Mouse (Mus musculus) kidney, embryonic 15.5 days (tissue): ENCODE measurements around the gene Nkain1. TPM values are rescaled to one million over a fixed set of nuclear protein-coding genes. Genes with fewer than 3 reads are reported as not detected.

Experiments used
- ATAC-seq: fragments of 200-750 bp; cut with Nextera tagmentation; replicated peaks from 2 replicates; pipeline ENCODE4 v1.8.0; 2017; ENCODE audit warnings: moderate TSS enrichment; ENCODE audit not compliant: low FRiP score
- H3K27ac ChIP-seq: fragments of 300-500 bp; sonication (generic); 2 replicates; pipeline ENCODE4 v1.5.1; 2015; ENCODE audit warnings: mild to moderate bottlenecking, inconsistent platforms
- H3K27me3 ChIP-seq: fragments of 300-500 bp; sonication (generic); 2 replicates; pipeline ENCODE4 v1.6.1; 2015; ENCODE audit warnings: inconsistent platforms
- H3K36me3 ChIP-seq: fragments of 300-500 bp; sonication (generic); 2 replicates; pipeline ENCODE4 v1.6.1; 2015; ENCODE audit warnings: inconsistent platforms
- H3K4me1 ChIP-seq: fragments of 300-500 bp; sonication (generic); 2 replicates; pipeline ENCODE4 v1.6.1; 2015; ENCODE audit warnings: inconsistent platforms
- H3K4me2 ChIP-seq: fragments of 300-500 bp; sonication (generic); 2 replicates; pipeline ENCODE4 v1.6.1; 2015; ENCODE audit warnings: moderate library complexity, mild to moderate bottlenecking, inconsistent platforms
- H3K4me3 ChIP-seq: fragments of 300-500 bp; sonication (generic); replicated peaks from 2 replicates; pipeline ENCODE4 v1.5.1; 2015; ENCODE audit warnings: mild to moderate bottlenecking, inconsistent platforms
- H3K9ac ChIP-seq: fragments of 300-500 bp; sonication (generic); 2 replicates; pipeline ENCODE4 v1.6.1; 2015; ENCODE audit warnings: mild to moderate bottlenecking, inconsistent platforms
- H3K9me3 ChIP-seq: fragments of 300-500 bp; sonication (generic); replicated peaks from 2 replicates; pipeline ENCODE4 v1.6.1; 2016; ENCODE audit warnings: inconsistent platforms
- WGBS: fragments of 180-500 bp; shearing (Covaris S2); methylation state at CpG from one replicate; pipeline ENCODE4 v1.1.7; 2015; ENCODE audit warnings: mixed read lengths; 5-methylcytosine and 5-hydroxymethylcytosine counted together
- polyA plus RNA-seq: library from polyadenylated mRNA; unstranded; fragments of >200 nt; fragmentation: Nextera tagmentation; extraction: Ambion mirVana; gene quantifications from 2 replicates; pipeline ENCODE4 v1.2.1, GENCODE M21; 2015

The Nkain1 gene
- 2.0 and 2.4 TPM in 2 replicates for polyA plus RNA-seq

DNA sequence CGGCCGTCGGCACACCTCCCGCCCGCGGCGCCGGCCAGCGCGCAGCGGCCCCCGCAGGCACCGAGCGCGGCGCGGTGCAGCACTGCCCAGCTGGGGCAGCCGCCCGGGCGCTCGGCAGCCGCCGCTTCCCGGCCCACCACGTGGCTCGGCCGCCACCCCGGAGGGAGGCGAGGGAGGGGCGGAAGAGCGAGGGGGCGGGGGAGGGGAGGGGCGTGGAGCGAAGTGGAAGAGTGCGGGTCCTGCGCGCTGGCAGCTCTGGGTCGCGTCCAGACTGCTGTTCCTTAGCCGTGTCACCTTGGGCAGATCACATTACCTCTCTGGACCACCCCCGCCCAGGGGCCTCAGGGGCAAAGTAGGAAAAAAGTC lies at the start of gene Nkain1:
Nkain1 (minus strand) TSS at position 126 of the 366 bp plus-strand sequence.
- Histone ChIP-seq H3K4me2 (peak within 1 kb of the TSS; percentile 99), H3K4me3 (peak within 1 kb of the TSS; percentile 87), H3K4me1 (peaks cover 34% of the 10 kb centered on the region), H3K27me3 (no peaks in the 10 kb centered on the region; the same call in 1 of the 2 replicates), H3K9me3 (no peaks in the 10 kb centered on the region), H3K9ac (peak within 1 kb of the TSS; percentile 71), H3K36me3 (no peaks in the 10 kb centered on the region), H3K27ac (peak within 1 kb of the TSS; percentile 48)
- WGBS: under 1% methylated on average over 20 of the region's 41 CpGs
- peak; percentile 77 for ATAC-seq

DNA sequence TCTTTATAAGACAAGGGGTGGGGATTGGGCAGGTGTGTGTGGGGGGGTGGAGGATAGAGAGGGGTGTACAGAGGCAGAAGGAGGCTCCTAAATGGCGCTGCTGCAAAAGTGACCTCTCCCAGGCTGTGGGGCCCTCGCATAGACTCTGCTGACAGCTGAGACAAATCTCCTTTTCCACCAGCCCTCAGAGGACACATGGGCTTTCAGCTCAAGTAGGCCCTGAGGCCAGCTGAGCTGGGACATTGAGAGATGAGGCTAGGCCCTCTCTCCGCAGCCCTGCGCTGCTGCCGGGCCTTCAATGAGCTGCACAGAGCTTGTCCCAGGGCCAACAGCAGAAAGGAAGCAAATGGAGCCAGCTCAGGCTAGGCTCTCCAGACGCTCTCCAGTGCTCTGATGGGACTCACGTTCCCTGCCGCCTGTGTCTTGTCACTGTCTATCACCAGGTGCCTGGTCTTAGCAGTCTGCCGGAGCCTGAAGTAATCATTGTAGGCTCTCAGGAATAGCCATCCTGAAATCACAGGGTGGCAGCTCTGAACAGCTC lies 4.8 kb upstream of the Nkain1 start:
- Histone ChIP-seq H3K4me1 (peaks cover 4% of the 10 kb centered on the region; the same call in 1 of the 2 replicates), H3K9ac (no peak overlapping the region), H3K36me3 (no peaks in the 10 kb centered on the region), H3K27me3 (no peaks in the 10 kb centered on the region), H3K4me2 (no peak overlapping the region), H3K9me3 (no peaks in the 10 kb centered on the region), H3K4me3 (no peak overlapping the region), H3K27ac (no peak overlapping the region)
- WGBS: 56% methylated on average over 9 of the region's 9 CpGs
- no peak for ATAC-seq

DNA sequence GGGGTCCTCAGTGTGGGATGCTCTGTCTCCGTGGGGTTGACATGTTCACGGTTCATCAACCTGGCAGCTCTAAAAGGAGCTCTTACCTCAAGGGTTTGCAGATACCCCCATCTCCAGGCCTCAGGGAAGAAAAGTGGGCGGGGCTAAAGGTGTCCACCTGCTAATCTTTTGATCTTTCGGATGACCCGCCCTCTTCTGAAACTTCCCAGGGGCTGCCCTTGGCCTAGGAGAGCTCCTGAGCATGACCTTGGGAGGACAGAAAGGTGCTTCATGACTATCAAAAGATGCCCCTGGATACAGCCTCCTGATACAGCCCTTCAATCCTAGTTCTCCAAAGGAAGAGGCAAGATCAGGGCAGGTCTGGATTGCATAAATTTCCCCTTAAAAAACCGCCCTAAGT lies 3.1 kb upstream of the Nkain1 start:
- H3K36me3 ChIP-seq: no peaks in the 10 kb centered on the region
- H3K27me3 ChIP-seq: no peaks in the 10 kb centered on the region; the same call in 1 of the 2 replicates
- WGBS: 68% methylated on average over 6 of the region's 6 CpGs
- no peak overlapping the region for H3K27ac ChIP-seq
- no peaks in the 10 kb centered on the region for H3K9me3 ChIP-seq
- H3K9ac ChIP-seq: no peak overlapping the region
- H3K4me2 ChIP-seq: no peak overlapping the region
- no peak for ATAC-seq
- H3K4me3 ChIP-seq: no peak overlapping the region
- peaks cover 17% of the 10 kb centered on the region for H3K4me1 ChIP-seq

DNA sequence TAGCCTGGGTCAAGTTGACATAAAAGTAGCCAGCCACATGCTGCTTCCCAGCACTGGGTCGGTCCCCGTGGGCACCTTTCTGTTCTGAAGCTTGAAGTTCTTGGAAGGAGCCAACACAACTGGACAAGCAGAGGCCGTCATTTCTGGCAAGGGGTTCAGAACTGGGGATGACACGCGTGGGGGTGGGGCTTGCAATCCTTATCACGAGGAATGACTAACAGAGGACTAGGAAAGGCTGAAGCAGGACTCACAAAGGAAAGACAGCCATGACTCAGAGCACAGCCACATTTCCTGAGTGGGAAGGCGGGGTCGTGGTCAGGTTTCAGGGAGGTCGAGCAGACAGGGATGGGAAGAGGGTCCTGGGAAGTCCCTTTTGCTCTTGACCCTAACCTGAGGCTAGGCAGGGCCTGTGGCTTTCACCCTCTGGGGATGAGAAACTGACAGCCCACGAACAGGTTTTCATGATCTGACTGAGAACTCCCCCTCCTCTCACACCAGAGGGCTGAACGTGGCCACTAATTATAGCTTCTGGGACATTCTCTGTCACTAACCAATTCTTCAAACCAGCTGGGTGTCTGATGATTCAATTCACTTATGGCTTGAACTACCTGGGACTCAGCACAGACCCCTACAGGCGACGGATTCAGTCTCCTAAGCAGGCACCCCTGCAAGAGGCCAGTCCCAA lies 2.4 kb upstream of the Nkain1 start:
- Histone ChIP-seq H3K4me3 (no peak overlapping the region), H3K9me3 (no peaks in the 10 kb centered on the region), H3K4me2 (no peak overlapping the region), H3K9ac (no peak overlapping the region), H3K4me1 (peaks cover 24% of the 10 kb centered on the region), H3K27me3 (no peaks in the 10 kb centered on the region; the same call in 1 of the 2 replicates), H3K36me3 (no peaks in the 10 kb centered on the region), H3K27ac (no peak overlapping the region)
- 49% methylated on average over 13 of the region's 13 CpGs for WGBS
- ATAC-seq: no peak

DNA sequence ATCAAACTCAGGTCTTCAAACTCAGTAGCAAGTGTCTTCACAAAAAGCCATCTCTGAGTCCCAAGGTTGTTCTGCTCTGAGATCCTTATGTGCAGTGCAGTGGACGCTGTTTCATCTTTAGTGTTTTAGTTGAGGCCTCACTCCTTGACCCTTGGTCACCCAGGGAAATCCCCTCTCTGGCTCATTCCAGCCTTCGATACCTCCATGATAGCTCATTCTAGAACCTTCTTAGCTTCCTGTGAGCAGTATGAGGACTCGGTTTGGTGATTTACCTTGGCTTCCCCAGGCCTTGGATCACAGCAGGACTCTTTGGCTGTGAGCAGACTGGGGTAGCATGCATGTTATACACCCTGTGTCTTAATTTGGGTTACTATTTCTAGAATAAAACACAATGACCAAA lies 1.6 kb upstream of the Nkain1 start:
- no peaks in the 10 kb centered on the region for H3K36me3 ChIP-seq
- WGBS: 81% methylated on average over 3 of the region's 3 CpGs
- no peak overlapping the region for H3K4me2 ChIP-seq
- no peak overlapping the region for H3K27ac ChIP-seq
- no peaks in the 10 kb centered on the region for H3K9me3 ChIP-seq
- no peaks in the 10 kb centered on the region; the same call in 1 of the 2 replicates for H3K27me3 ChIP-seq
- no peak overlapping the region for H3K4me3 ChIP-seq
- H3K4me1 ChIP-seq: peaks cover 30% of the 10 kb centered on the region
- no peak overlapping the region for H3K9ac ChIP-seq
- ATAC-seq: no peak

DNA sequence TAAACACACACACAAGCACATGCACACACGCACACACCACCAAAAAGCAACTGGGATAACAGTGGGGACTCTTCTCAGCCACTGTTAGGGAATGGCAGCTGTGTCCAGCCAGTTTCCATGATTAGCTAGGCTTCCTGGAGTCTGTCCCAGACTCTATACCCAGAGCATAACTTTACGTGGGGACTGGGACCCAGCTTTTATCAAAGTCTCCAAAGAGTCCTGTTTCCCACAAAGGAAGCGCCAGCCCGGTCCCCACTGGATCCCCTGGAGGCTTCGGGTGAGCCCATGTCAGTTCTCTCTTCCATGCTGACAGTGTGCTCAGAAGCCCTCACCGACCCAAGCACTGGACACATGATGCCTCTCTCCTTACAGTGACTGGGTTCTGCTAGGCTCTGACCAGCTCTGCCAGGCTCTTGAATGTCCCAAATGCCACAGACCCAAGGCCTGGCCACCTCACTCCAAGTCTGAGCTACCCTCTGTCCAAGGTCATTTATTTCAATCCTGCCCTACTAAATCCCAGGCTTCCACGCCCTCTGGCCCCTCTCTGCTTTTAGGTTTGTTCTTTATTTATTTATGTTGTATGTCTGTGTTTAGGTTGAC lies 988 bp upstream of the Nkain1 start:
- no peak overlapping the region for H3K27ac ChIP-seq
- ATAC-seq: no peak
- no peaks in the 10 kb centered on the region for H3K36me3 ChIP-seq
- H3K9me3 ChIP-seq: no peaks in the 10 kb centered on the region
- no peak overlapping the region for H3K4me2 ChIP-seq
- H3K4me1 ChIP-seq: peaks cover 30% of the 10 kb centered on the region
- H3K9ac ChIP-seq: no peak overlapping the region
- WGBS: 78% methylated on average over 7 of the region's 7 CpGs
- H3K27me3 ChIP-seq: no peaks in the 10 kb centered on the region; the same call in 1 of the 2 replicates
- H3K4me3 ChIP-seq: no peak overlapping the region

DNA sequence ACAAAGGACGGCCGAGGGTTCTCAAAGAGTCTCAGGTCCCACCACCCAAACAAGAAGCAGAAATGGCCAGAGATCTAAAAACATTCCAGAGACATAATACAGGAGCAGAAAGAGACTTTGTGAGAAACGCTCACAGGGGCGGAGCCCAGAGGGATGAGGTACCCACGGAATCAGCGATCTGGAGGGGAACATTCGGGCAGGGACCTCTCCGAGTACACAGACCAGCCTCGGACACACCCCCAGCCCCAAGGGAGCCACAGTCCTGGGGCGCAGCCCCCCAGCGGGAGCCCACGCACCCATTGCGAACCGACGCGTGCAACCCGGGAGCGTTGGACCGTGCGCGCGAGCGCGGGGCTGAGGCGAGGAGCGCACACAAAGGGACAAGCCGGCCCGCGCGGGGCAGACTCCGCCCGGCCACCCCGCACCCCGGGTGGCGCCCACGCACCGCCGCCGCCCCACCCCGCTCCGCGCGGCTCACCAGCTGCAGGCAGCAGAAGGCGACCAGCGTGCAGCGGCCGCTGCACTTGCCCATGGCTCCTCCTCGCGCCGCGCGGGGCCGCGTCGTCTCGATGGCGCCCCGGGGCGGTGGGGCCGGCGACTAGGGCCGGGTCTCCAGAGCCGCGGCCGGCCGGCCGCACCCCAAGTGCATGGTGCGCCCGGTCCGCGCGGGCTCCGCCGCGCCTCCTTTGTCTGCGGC lies 474 bp downstream of the Nkain1 start:
- H3K27ac ChIP-seq: peak overlapping the region; percentile 48; the same call in 1 of the 2 replicates
- WGBS: 0% methylated on average over 59 of the region's 76 CpGs
- no peaks in the 10 kb centered on the region; the same call in 1 of the 2 replicates for H3K27me3 ChIP-seq
- H3K4me2 ChIP-seq: peak overlapping the region; percentile 99
- H3K9me3 ChIP-seq: no peaks in the 10 kb centered on the region
- H3K4me3 ChIP-seq: peak overlapping the region; percentile 87
- H3K36me3 ChIP-seq: no peaks in the 10 kb centered on the region
- peak overlapping the region; percentile 71 for H3K9ac ChIP-seq
- peaks cover 39% of the 10 kb centered on the region for H3K4me1 ChIP-seq
- peak; percentile 55 for ATAC-seq

DNA sequence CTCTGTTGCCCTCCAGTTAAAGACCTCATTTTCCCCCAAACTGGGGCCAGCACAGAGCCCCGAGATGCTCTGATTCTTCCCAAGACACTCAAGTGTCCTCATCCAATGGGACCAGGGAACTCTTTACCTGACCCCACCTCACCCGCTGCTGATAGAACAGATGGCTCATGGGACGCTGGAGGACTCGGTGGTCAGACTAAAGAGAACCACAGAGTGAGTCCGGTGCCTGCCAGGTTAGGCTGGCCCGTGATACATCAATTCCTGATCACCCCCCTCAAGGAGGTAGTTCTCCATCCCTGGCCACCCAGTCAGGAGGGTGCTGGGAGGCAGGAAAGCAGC lies 992 bp downstream of the Nkain1 start:
- Histone ChIP-seq H3K4me3 (peak overlapping the region; percentile 87), H3K27ac (peak overlapping the region; percentile 48; the same call in 1 of the 2 replicates), H3K9me3 (no peaks in the 10 kb centered on the region), H3K4me1 (peaks cover 44% of the 10 kb centered on the region), H3K9ac (peak overlapping the region; percentile 71), H3K36me3 (no peaks in the 10 kb centered on the region), H3K4me2 (peak overlapping the region; percentile 99), H3K27me3 (no peaks in the 10 kb centered on the region; the same call in 1 of the 2 replicates)
- no peak for ATAC-seq
- 2% methylated on average over 6 of the region's 6 CpGs for WGBS

DNA sequence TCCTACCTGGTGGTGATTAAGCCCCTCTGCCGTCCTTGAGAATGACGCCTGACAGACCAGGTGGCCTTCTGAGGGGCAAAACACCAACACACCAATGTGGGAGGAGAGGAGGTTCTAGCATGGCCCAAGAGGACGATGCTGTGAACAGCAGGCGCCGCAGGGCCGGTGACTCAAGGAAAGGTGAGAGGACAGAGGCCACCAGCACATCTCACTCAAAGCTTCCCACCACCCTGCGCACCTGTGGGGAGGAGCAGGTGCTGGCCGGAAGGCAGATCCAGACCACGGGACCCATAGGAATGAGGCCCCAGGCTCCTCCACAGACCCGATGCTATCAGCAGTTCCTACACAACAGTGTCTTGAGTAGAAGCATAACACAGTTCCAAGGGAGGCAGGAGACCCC lies 1.4 kb downstream of the Nkain1 start:
- Histone ChIP-seq H3K27ac (no peak overlapping the region), H3K4me2 (peak overlapping the region; percentile 99), H3K9ac (no peak overlapping the region), H3K36me3 (no peaks in the 10 kb centered on the region), H3K4me1 (peaks cover 47% of the 10 kb centered on the region), H3K4me3 (peak overlapping the region; percentile 87), H3K27me3 (no peaks in the 10 kb centered on the region; the same call in 1 of the 2 replicates), H3K9me3 (no peaks in the 10 kb centered on the region)
- no peak for ATAC-seq
- WGBS: 16% methylated on average over 10 of the region's 10 CpGs

DNA sequence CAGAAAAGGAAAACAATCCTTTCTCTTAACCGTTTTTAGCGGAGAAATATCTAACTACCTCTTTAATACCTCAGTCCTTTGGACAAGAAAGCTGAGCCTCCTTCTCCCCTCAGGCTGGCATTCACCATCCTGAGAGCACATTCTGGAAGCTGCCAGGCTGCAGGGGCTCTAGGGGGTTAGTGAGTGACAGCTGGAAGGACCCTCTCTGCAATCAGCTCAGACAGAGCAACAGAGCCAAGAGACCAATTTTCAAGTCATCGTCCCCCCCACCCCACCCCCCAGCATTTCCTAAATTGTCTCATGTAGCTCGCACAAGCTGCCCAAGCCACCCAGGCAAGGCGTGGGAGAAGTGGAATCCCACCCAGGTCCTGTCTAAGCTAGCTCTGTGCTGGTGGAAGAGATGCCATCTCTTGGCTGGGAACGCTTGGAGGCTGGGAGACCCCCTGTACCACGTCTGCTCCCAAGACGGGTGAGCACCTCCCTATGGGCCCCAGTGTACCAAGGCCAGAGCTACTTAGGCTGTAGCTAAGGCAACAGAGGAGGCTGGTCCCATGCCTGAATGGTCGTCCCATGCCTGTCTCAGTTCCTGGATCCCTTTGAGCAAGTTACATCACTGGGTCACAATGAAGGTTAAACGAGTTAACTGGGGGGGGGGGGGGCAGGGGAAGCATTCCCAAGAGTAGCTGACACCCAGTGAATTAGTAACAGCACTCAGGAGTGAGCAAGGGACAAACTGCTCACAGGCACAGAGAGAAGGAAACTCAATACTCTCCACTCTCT lies 2.8 kb downstream of the Nkain1 start:
- WGBS: 39% methylated on average over 10 of the region's 10 CpGs
- Histone ChIP-seq H3K9ac (no peak overlapping the region), H3K36me3 (no peaks in the 10 kb centered on the region), H3K4me3 (no peak overlapping the region), H3K27ac (0 out of 2 replicates have a peak overlapping the region, but pooled peaks have one; percentile 41), H3K4me1 (peaks cover 47% of the 10 kb centered on the region), H3K9me3 (no peaks in the 10 kb centered on the region), H3K27me3 (no peaks in the 10 kb centered on the region; the same call in 1 of the 2 replicates), H3K4me2 (peak overlapping the region; percentile 1; the same call in 1 of the 2 replicates)
- ATAC-seq: peak; percentile 61
